Mouse (Mus musculus) limb, embryonic 12.5 days (tissue): ENCODE data around the gene Amh. TPM values are rescaled to one million over a fixed set of nuclear protein-coding genes. Genes with fewer than 3 reads are reported as not detected.

Experiments
- ATAC-seq: fragments of 200-750 bp; cut with Nextera tagmentation; 2 replicates; pipeline ENCODE4 v1.8.0; 2017; ENCODE audit warnings: low read depth, moderate TSS enrichment; ENCODE audit not compliant: insufficient number of reproducible peaks, insufficient read depth, low FRiP score, low TSS enrichment
- H3K27ac ChIP-seq: fragments of 300-500 bp; sonication (generic); 2 replicates; pipeline ENCODE4 v1.5.1; 2016; ENCODE audit warnings: mild to moderate bottlenecking, moderate library complexity
- H3K27me3 ChIP-seq: fragments of 300-500 bp; sonication (generic); 2 replicates; pipeline ENCODE4 v1.6.1; 2016; ENCODE audit warnings: mild to moderate bottlenecking, moderate library complexity
- H3K36me3 ChIP-seq: fragments of 300-500 bp; sonication (generic); 2 replicates; pipeline ENCODE4 v1.6.1; 2016; ENCODE audit warnings: mild to moderate bottlenecking, moderate library complexity
- H3K4me1 ChIP-seq: fragments of 300-500 bp; sonication (generic); replicated peaks from 2 replicates; pipeline ENCODE4 v1.6.1; 2016
- H3K4me2 ChIP-seq: fragments of 300-500 bp; sonication (generic); 2 replicates; pipeline ENCODE4 v1.6.1; 2016; ENCODE audit warnings: mild to moderate bottlenecking, moderate library complexity
- H3K4me3 ChIP-seq: fragments of 300-500 bp; sonication (generic); replicated peaks from 2 replicates; pipeline ENCODE4 v1.5.1; 2016; ENCODE audit warnings: mild to moderate bottlenecking
- H3K9ac ChIP-seq: fragments of 300-500 bp; sonication (generic); replicated peaks from 2 replicates; pipeline ENCODE4 v1.6.1; 2016; ENCODE audit warnings: mild to moderate bottlenecking, moderate library complexity
- H3K9me3 ChIP-seq: fragments of 300-500 bp; sonication (generic); 2 replicates; pipeline ENCODE4 v1.6.1; 2016; ENCODE audit warnings: mild to moderate bottlenecking, moderate library complexity
- WGBS: fragments of 180-500 bp; shearing (Covaris S2); methylation state at CpG from one replicate; pipeline ENCODE4 v1.1.7; 2016; 5-methylcytosine and 5-hydroxymethylcytosine counted together
- polyA plus RNA-seq: library from polyadenylated mRNA; unstranded; fragments of >200 nt; fragmentation: Nextera tagmentation; extraction: Ambion mirVana; gene quantifications from 2 replicates; pipeline ENCODE4 v1.2.1, GENCODE M21; 2016

Gene Amh
- polyA plus RNA-seq, 1 experiment from 2014 or later = not detected

- H3K9ac ChIP-seq = peak overlapping the region; percentile 99
- peak overlapping the region; percentile 89 for H3K4me3 ChIP-seq
- H3K4me2 ChIP-seq = peak overlapping the region; percentile 78
- peak overlapping the region; percentile 97 for H3K27ac ChIP-seq
- peak; percentile 49 for ATAC-seq
- H3K36me3 ChIP-seq = peaks cover 70% of the 10 kb centered on the region
- 2% methylated on average over 59 of the region's 59 CpGs for WGBS
- peaks cover 23% of the 10 kb centered on the region for H3K4me1 ChIP-seq
- no peaks in the 10 kb centered on the region for H3K27me3 ChIP-seq
- H3K9me3 ChIP-seq = no peaks in the 10 kb centered on the region
Observed at GRCm38 (mm10) chr10:80797186-80798149, 7.6 kb upstream of the Amh start.

- Histone ChIP-seq H3K4me2 (peak within 1 kb of the TSS; percentile 78), H3K27ac (peak within 1 kb of the TSS; percentile 97), H3K9me3 (no peaks in the 10 kb centered on the region), H3K27me3 (no peaks in the 10 kb centered on the region), H3K9ac (peak within 1 kb of the TSS; percentile 99), H3K36me3 (peaks cover 70% of the 10 kb centered on the region), H3K4me1 (peaks cover 23% of the 10 kb centered on the region), H3K4me3 (peak within 1 kb of the TSS; percentile 89)
- WGBS = under 1% methylated on average over 104 of the region's 104 CpGs
- ATAC-seq = peak; percentile 87
Observed at GRCm38 (mm10) chr10:80798150-80799006, 6.7 kb upstream of the Amh start, which contains the start of the genes Sf3a2 and Plekhj1. Gene Sf3a2, plus strand, starts transcription at chr10:80798198. Gene Plekhj1, minus strand, starts transcription at chr10:80798626.

DNA sequence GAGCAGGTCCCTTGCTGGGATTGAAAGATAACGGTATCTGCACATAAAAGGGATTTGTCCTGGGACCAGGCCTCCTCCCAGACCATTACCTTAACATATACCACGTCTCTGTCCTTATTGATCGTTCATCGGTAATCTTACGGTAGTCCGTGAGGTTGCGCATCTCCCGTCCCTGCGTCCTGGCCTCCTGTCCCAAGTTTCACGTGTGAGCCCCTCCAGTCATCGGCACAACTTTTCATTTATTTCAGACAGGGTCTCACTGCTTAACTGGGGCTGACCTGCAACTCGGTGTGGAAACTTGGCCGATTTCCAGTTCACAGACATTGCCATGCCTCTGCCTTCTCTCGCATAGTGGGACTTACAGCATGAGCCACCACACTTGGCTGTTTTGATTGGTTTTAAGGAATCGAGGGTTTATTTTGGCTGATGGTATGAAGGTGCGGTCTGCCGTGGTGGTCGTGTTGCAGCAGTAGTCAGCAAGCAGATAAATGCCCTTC, 5.9 kb upstream of the Amh start:
- Histone ChIP-seq H3K9me3 (no peaks in the 10 kb centered on the region), H3K27me3 (no peaks in the 10 kb centered on the region), H3K36me3 (peaks cover 70% of the 10 kb centered on the region), H3K9ac (peak overlapping the region; percentile 99), H3K4me3 (peak overlapping the region; percentile 89), H3K4me2 (peak overlapping the region; percentile 78), H3K27ac (peak overlapping the region; percentile 97), H3K4me1 (peaks cover 23% of the 10 kb centered on the region)
- ATAC-seq = no peak
- WGBS = 4% methylated on average over 18 of the region's 18 CpGs

DNA sequence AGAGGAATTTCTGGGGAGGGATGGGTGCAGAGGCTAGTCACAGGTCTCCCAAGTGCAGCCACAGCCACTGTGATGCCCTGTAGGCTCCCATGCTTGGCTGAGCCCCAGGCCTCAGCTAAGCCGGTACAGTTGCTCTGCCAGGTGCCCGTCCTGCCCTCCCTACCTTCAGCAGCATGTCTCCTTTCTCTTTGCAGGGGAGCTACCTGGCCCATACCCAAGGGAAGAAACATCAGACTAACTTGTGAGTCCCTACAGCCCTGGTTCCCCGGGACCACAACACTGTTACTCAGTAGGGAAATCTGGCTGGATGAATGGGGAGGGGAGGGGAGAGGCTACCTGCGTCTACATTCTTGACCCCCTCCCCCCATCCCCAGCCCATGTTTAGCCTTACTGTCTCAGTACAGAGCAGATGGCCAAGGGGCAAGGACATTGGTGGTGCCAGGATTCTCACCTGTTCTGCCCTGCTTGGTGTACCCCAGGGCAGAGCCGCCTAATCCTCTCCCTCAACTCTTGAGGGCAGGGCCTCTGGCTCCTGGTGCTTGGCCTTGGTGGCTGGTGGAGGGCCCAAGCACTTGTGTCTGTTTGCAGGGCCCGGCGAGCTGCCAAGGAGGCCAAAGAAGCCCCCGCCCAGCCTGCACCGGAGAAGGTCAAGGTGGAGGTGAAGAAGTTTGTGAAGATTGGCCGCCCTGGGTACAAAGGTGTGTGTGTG, 2.7 kb upstream of the Amh start:
- no peak for ATAC-seq
- Histone ChIP-seq H3K9me3 (no peaks in the 10 kb centered on the region), H3K4me1 (peaks cover 30% of the 10 kb centered on the region), H3K27ac (no peak overlapping the region), H3K27me3 (peaks cover 14% of the 10 kb centered on the region), H3K36me3 (peaks cover 59% of the 10 kb centered on the region), H3K4me2 (no peak overlapping the region), H3K9ac (no peak overlapping the region), H3K4me3 (no peak overlapping the region)
- 93% methylated on average over 10 of the region's 10 CpGs for WGBS

GRCm38 (mm10) chr10:80802996-80803395, 2.0 kb upstream of the Amh start:
- H3K9me3 ChIP-seq = no peaks in the 10 kb centered on the region
- H3K27me3 ChIP-seq = peaks cover 20% of the 10 kb centered on the region
- no peak overlapping the region for H3K4me2 ChIP-seq
- ATAC-seq = no peak
- WGBS = 89% methylated on average over 3 of the region's 3 CpGs
- H3K27ac ChIP-seq = no peak overlapping the region
- peaks cover 36% of the 10 kb centered on the region for H3K4me1 ChIP-seq
- H3K9ac ChIP-seq = no peak overlapping the region; the same call in 1 of the 2 replicates
- H3K36me3 ChIP-seq = peaks cover 59% of the 10 kb centered on the region
- H3K4me3 ChIP-seq = no peak overlapping the region

DNA sequence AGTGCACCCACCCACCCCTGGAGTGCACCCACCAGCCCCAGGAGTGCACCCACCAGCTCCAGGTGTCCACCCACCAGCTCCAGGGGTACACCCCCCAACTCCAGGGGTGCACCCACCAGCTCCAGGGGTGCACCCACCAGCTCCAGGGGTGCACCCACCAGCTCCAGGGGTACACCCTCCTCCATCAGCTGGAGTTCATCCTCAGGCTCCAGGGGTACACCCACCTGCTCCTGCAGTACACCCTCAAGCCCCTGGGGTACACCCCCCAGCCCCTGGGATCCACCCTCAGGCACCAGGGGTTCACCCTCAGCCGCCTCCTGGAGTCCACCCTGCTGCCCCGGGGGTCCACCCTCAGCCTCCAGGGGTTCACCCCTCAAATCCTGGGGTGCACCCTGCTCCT, 703 bp upstream of the Amh start:
- H3K36me3 ChIP-seq = peaks cover 59% of the 10 kb centered on the region
- H3K4me1 ChIP-seq = peaks cover 50% of the 10 kb centered on the region
- H3K4me3 ChIP-seq = no peak overlapping the region
- H3K27me3 ChIP-seq = peaks cover 34% of the 10 kb centered on the region
- ATAC-seq = no peak
- H3K27ac ChIP-seq = no peak overlapping the region
- no peak overlapping the region for H3K9ac ChIP-seq
- H3K9me3 ChIP-seq = no peaks in the 10 kb centered on the region
- no peak overlapping the region for H3K4me2 ChIP-seq
- 92% methylated on average over 2 of the region's 2 CpGs for WGBS

DNA sequence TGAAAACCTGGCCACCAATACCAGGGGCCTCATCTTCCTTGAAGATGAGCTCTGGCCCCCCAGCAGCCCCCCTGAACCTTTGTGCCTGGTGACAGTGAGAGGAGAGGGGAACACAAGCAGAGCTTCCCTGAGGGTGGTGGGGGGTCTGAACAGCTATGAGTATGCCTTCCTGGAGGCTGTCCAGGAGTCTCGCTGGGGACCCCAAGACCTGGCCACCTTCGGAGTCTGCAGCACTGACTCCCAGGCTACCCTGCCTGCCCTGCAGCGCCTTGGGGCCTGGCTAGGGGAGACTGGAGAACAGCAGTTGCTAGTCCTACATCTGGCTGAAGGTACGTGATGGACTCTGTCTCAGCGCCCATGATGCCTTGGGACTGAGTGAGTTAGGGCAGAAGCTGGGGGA, 279 bp downstream of the Amh start:
- Histone ChIP-seq H3K27ac (no peak overlapping the region), H3K4me2 (no peak overlapping the region), H3K9me3 (no peaks in the 10 kb centered on the region), H3K4me3 (no peak overlapping the region), H3K36me3 (peaks cover 55% of the 10 kb centered on the region), H3K4me1 (peaks cover 44% of the 10 kb centered on the region), H3K27me3 (peaks cover 43% of the 10 kb centered on the region), H3K9ac (no peak overlapping the region)
- 79% methylated on average over 5 of the region's 5 CpGs for WGBS
- no peak for ATAC-seq

DNA sequence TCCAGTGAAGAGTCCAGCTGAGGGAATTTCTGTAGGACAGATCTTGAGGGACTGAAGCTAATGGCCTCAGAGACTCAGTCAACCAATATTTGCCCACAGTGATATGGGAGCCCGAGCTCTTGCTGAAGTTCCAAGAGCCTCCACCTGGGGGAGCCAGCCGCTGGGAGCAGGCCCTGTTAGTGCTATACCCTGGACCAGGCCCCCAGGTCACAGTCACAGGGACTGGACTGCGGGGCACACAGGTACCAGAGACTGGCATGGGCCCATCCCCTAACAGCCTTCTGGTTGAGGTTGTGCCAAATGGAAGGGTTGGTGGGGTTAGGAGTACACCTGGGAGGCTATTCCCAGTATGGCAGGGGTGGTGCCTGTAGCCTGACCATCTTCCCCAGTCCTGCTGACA, 882 bp downstream of the Amh start:
- ATAC-seq = peak; percentile 0; the same call in 1 of the 2 replicates
- Histone ChIP-seq H3K4me3 (peak overlapping the region; percentile 3; the same call in 1 of the 2 replicates), H3K9ac (no peak overlapping the region), H3K27me3 (peaks cover 49% of the 10 kb centered on the region), H3K4me1 (peaks cover 43% of the 10 kb centered on the region), H3K9me3 (no peaks in the 10 kb centered on the region), H3K27ac (no peak overlapping the region), H3K36me3 (peaks cover 49% of the 10 kb centered on the region), H3K4me2 (peak overlapping the region; percentile 97; the same call in 1 of the 2 replicates)
- 16% methylated on average over 3 of the region's 3 CpGs for WGBS

DNA sequence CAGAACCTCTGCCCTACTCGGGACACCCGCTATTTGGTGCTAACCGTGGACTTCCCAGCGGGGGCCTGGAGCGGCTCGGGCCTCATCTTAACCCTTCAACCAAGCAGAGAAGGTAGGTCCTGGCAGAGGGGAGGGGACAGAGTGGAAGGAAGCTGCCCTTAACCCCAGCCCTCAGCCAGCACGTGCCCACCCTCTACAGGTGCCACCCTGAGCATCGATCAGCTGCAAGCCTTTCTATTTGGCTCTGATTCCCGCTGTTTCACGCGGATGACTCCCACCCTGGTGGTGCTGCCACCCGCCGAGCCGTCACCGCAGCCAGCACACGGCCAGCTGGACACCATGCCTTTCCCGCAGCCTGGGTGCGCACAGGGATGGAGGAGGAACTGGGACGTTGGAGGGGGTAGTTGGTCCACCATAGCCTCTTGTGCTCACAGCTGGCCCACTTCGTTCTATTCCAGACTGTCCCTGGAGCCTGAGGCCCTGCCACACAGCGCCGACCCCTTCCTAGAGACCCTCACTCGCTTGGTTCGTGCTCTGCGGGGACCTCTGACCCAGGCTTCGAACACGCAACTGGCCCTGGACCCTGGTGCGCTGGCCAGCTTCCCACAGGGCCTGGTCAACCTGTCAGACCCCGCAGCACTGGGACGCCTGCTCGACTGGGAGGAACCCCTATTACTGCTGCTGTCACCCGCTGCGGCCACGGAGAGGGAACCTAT, 1.5 kb downstream of the Amh start:
- Histone ChIP-seq H3K9me3 (no peaks in the 10 kb centered on the region), H3K9ac (peak overlapping the region; percentile 69), H3K4me3 (peak overlapping the region; percentile 52), H3K36me3 (peaks cover 43% of the 10 kb centered on the region), H3K4me2 (peak overlapping the region; percentile 97), H3K27me3 (peaks cover 55% of the 10 kb centered on the region), H3K4me1 (peaks cover 43% of the 10 kb centered on the region), H3K27ac (peak overlapping the region; percentile 66)
- WGBS = 40% methylated on average over 34 of the region's 34 CpGs
- ATAC-seq = no peak

- peak; percentile 48; the same call in 1 of the 2 replicates for ATAC-seq
- peak overlapping the region; percentile 66 for H3K27ac ChIP-seq
- peaks cover 59% of the 10 kb centered on the region for H3K27me3 ChIP-seq
- H3K36me3 ChIP-seq = peaks cover 36% of the 10 kb centered on the region
- no peaks in the 10 kb centered on the region for H3K9me3 ChIP-seq
- H3K9ac ChIP-seq = peak overlapping the region; percentile 69
- H3K4me3 ChIP-seq = peak overlapping the region; percentile 52
- H3K4me1 ChIP-seq = peaks cover 43% of the 10 kb centered on the region
- WGBS = under 1% methylated on average over 58 of the region's 58 CpGs
- H3K4me2 ChIP-seq = peak overlapping the region; percentile 97
Observed at GRCm38 (mm10) chr10:80807057-80807627, 2.1 kb downstream of the Amh start.
